Comparison of ENCODE assay signal across 8 mouse cellular contexts in genomic region chr2:181521491-181521890, GRCm38 (mm10). TPM values are rescaled to one million over a fixed set of nuclear protein-coding genes. Genes with fewer than 3 reads are reported as not detected.
DNase-seq lines count a peak whose midpoint lies in the region; ATAC-seq and TF ChIP-seq lines count a peak whose summit lies in the region.

No protein-coding gene starts in this region.

- H3K9me3 ChIP-seq in liver, embryonic 14.5 days (ENCODE audit: control insufficient read depth, low read length), result no peaks in the 10 kb centered on the region

- peak overlapping the region; percentile 95 for H3K4me2 ChIP-seq in liver, embryonic 14.5 days (ENCODE audit: low read depth)

- peak overlapping the region; percentile 67 for H3K4me3 ChIP-seq in cerebellum, adult 2 months (replicated peaks; ENCODE audit: insufficient read depth, low read depth, low read length)
- peak overlapping the region; percentile 69 to 99 for H3K4me3 ChIP-seq in liver, embryonic 14.5 days (ENCODE audit: insufficient read depth in 1 of 2, low read depth in 2 of 2, low read length in 2 of 2)

- TF ChIP-seq EP300 in liver, embryonic 14.5 days (IDR thresholded peaks at IDR 0.05; ENCODE audit: low read depth), result no peak

- peak overlapping the region; percentile 98 for H3K9ac ChIP-seq in liver, embryonic 14.5 days (replicated peaks)

- TF ChIP-seq CTCF in cerebellum, adult 2 months (IDR thresholded peaks at IDR 0.05; ENCODE audit: borderline replicate concordance, insufficient read depth, low read depth, low read length), result no peak
- TF ChIP-seq CTCF in liver, embryonic 14.5 days (IDR thresholded peaks at IDR 0.05; ENCODE audit: low read depth), result no peak

- WGBS in cerebellum, adult 2 months, result 28% methylated on average over 10 of the region's 10 CpGs
- WGBS in liver, embryonic 14.5 days (ENCODE audit: insufficient replicate concordance), result 37% methylated on average over 10 of the region's 10 CpGs

- H3K27ac ChIP-seq in cerebellum, adult 2 months (ENCODE audit: insufficient read depth, low read length), result no peak overlapping the region
- H3K27ac ChIP-seq in liver, embryonic 14.5 days, result peak overlapping the region; percentile 52

- H3K36me3 ChIP-seq in liver, embryonic 14.5 days (replicated peaks; ENCODE audit: control insufficient read depth, insufficient read depth, low read depth), result peaks cover 8% of the 10 kb centered on the region

- peaks cover 3% of the 10 kb centered on the region; the same call in 1 of the 2 replicates for H3K4me1 ChIP-seq in cerebellum, adult 2 months (ENCODE audit: control insufficient read depth, insufficient read depth, low read length)
- H3K4me1 ChIP-seq in liver, embryonic 14.5 days (replicated peaks; ENCODE audit: control insufficient read depth in 2 of 2, insufficient read depth in 2 of 2, low read length in 1 of 2), result peaks cover 23 to 30% of the 10 kb centered on the region in 2 experiments

- TF ChIP-seq POLR2A in cerebellum, adult 2 months (IDR thresholded peaks at IDR 0.05; ENCODE audit: borderline replicate concordance, insufficient read depth, low read length), result no peak

- no peak for DNase-seq in cerebellum, adult 2 months
- no peak for DNase-seq in cerebellum, postnatal 4 days (ENCODE audit: low spot score in 2 of 2)
- peak; percentile 21 for DNase-seq in thymus, postnatal 4 days
- DNase-seq in thymus, postnatal 10 days (ENCODE audit: low spot score in 2 of 2), result no peak
- no peak for DNase-seq in liver, embryonic 14.5 days (ENCODE audit: low read depth in 3 of 3, low spot score in 3 of 3)
- DNase-seq in ovary, adult 18-20 months (ENCODE audit: low spot score), result no peak
- no peak for DNase-seq in testis, postnatal 10 days (ENCODE audit: low spot score)

- no peaks in the 10 kb centered on the region for H3K27me3 ChIP-seq in cerebellum, adult 2 months (ENCODE audit: control insufficient read depth, insufficient read depth, low read length)
- H3K27me3 ChIP-seq in liver, embryonic 14.5 days (ENCODE audit: control insufficient read depth, insufficient read depth, low read length), result no peaks in the 10 kb centered on the region

- ATAC-seq in liver, embryonic 14.5 days (ENCODE audit: insufficient read depth), result no peak
- ATAC-seq in erythroid progenitor cell, adult 5-6 weeks (replicated peaks; ENCODE audit: low FRiP score, poor library complexity, severe bottlenecking), result no peak

RNA-seq across cellular contexts. Expression of gene Dnajc5, which starts 1.2 kb away (rescaled TPM):
- 218 and 230 TPM in 2 replicates for polyA plus RNA-seq in cerebellum, adult 2 months (2012; rRNA removed)
- 12.5 and 13.9 TPM in 2 replicates for polyA plus RNA-seq in liver, embryonic 14.5 days (2012; rRNA removed)
- 20.0 and 23.7 TPM in 2 replicates for polyA plus RNA-seq in liver, embryonic 14.5 days (2014; fragmentation: Nextera tagmentation; extraction: Ambion mirVana)
- total RNA-seq in erythroid progenitor cell, adult 5-6 weeks (2015; ENCODE audit: low replicate concordance), result 14.1 and 25.2 TPM in 2 replicates
- 21.4 and 23.3 TPM in 2 replicates for total RNA-seq in erythroid progenitor cell, adult 5-6 weeks (2017; ENCODE audit: low replicate concordance)

RNA-seq across cellular contexts. Expression of gene Tpd52l2, which starts 24.5 kb away (rescaled TPM):
- 154 and 159 TPM in 2 replicates for polyA plus RNA-seq in cerebellum, adult 2 months (2012; rRNA removed)
- polyA plus RNA-seq in liver, embryonic 14.5 days (2012; rRNA removed), result 19.6 and 36.1 TPM in 2 replicates
- polyA plus RNA-seq in liver, embryonic 14.5 days (2014; fragmentation: Nextera tagmentation; extraction: Ambion mirVana), result 78.3 and 80.5 TPM in 2 replicates
- 19.8 and 23.5 TPM in 2 replicates for total RNA-seq in erythroid progenitor cell, adult 5-6 weeks (2015; ENCODE audit: low replicate concordance)
- 45.3 and 90.6 TPM in 2 replicates for total RNA-seq in erythroid progenitor cell, adult 5-6 weeks (2017; ENCODE audit: low replicate concordance)

RNA-seq across cellular contexts. Expression of gene Abhd16b, which starts 28.5 kb away (rescaled TPM):
- polyA plus RNA-seq in cerebellum, adult 2 months (2012; rRNA removed), result not detected in 2 replicates
- 0.01 TPM in 1 of 2 replicates, not detected in the other for polyA plus RNA-seq in liver, embryonic 14.5 days (2012; rRNA removed)
- polyA plus RNA-seq in liver, embryonic 14.5 days (2014; fragmentation: Nextera tagmentation; extraction: Ambion mirVana), result not detected in 2 replicates
- not detected in 2 replicates for total RNA-seq in erythroid progenitor cell, adult 5-6 weeks (2015; ENCODE audit: low replicate concordance)
- total RNA-seq in erythroid progenitor cell, adult 5-6 weeks (2017; ENCODE audit: low replicate concordance), result not detected in 2 replicates
